Comparison of ENCODE assay signal across 8 mouse cellular contexts in the genomic region with DNA sequence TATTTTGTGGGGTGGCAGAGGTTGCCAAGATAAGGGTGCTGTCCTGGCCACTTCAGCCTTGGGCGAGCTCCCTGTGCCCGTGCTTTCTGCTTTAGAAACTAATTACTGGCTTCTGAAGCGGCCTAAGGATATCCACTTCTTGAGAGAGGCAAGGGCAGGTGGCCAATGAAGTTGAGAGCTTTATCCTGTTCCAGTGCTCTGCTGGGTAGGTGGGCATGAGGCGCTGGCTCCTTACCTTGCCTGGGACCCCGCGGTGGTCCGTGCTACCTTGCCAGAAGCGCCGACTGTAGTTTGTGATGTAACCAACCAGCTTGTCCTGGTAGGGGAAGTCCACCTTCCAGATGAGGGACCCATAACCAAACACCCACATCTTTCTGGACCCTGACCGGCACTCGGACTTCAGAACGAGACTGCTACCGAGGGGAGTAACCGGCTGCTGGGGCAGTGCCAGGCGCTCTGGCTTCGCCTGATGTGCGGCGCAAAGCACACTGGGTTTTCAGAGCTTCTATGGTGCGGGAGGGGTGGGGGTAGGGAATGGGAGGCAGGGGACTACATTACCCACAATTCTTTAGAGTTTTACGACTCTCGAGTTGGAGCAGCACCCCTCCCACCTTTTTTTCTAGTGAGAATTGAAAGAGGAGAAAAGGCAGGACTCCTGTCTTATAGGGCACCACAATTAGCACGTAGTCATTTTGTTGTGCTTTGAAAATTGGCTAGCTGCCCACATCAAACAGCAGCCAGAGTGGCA. TPM values are rescaled to one million over a fixed set of nuclear protein-coding genes. Genes with fewer than 3 reads are reported as not detected.
A peak's percentile ranks its signal among the peaks of the same experiment; 100 is the strongest.
DNase-seq lines count a peak whose midpoint lies in the region; ATAC-seq lines count a peak whose summit lies in the region.

TSS of gene Chac2 (minus strand) at position 474 of the 748 bp plus-strand sequence.

- peaks cover 4% of the 10 kb centered on the region; the same call in 1 of the 2 replicates for H3K4me1 ChIP-seq in forebrain, embryonic 14.5 days (ENCODE audit: control insufficient read depth, insufficient read depth, low read length)
- H3K4me1 ChIP-seq in neural tube, embryonic 15.5 days = peaks cover 10% of the 10 kb centered on the region

- DNase-seq in ES-CJ7 (ENCODE audit: low read depth, low spot score) = peak; percentile 92
- peak; percentile 78 for DNase-seq in cerebellum, adult 11 months
- DNase-seq in forebrain, embryonic 14.5 days (ENCODE audit: low spot score) = peak; percentile 97
- DNase-seq in heart, postnatal 14 days = peak; percentile 87 to 90
- peak; percentile 84 for DNase-seq in layer of hippocampus, adult 11-12 months (ENCODE audit: low spot score)
- DNase-seq in lung, adult 18-20 months = peak; percentile 84 to 88
- DNase-seq in testis, postnatal 14 days (ENCODE audit: low spot score) = peak; percentile 82

- intact Hi-C loops in heart, postnatal 14 days (cut with DNase I) = no loop called here

- H3K9me3 ChIP-seq in forebrain, embryonic 14.5 days (replicated peaks; ENCODE audit: control insufficient read depth, low read length) = no peaks in the 10 kb centered on the region
- H3K9me3 ChIP-seq in neural tube, embryonic 15.5 days (replicated peaks) = no peaks in the 10 kb centered on the region

- peak within 1 kb of the TSS; percentile 67 for H3K4me2 ChIP-seq in forebrain, embryonic 14.5 days (ENCODE audit: low read length)
- H3K4me2 ChIP-seq in neural tube, embryonic 15.5 days = peak within 1 kb of the TSS; percentile 61

- H3K27me3 ChIP-seq in forebrain, embryonic 14.5 days (replicated peaks; ENCODE audit: control insufficient read depth, insufficient read depth, low read length) = no peaks in the 10 kb centered on the region
- no peaks in the 10 kb centered on the region for H3K27me3 ChIP-seq in neural tube, embryonic 15.5 days (replicated peaks)

- ATAC-seq in forebrain, embryonic 14.5 days = peak; percentile 99
- ATAC-seq in neural tube, embryonic 15.5 days (ENCODE audit: low FRiP score) = peak; percentile 99

- H3K36me3 ChIP-seq in forebrain, embryonic 14.5 days (ENCODE audit: control insufficient read depth, insufficient read depth, low read length) = no peaks in the 10 kb centered on the region
- no peaks in the 10 kb centered on the region for H3K36me3 ChIP-seq in neural tube, embryonic 15.5 days

- H3K4me3 ChIP-seq in forebrain, embryonic 14.5 days (ENCODE audit: low read depth, low read length) = peak within 1 kb of the TSS; percentile 57
- H3K4me3 ChIP-seq in neural tube, embryonic 15.5 days (replicated peaks) = peak within 1 kb of the TSS; percentile 66

- 1% methylated on average over 22 of the region's 22 CpGs for WGBS in forebrain, embryonic 14.5 days
- under 1% methylated on average over 22 of the region's 22 CpGs for WGBS in neural tube, embryonic 15.5 days

- peak within 1 kb of the TSS; percentile 70 for H3K9ac ChIP-seq in forebrain, embryonic 14.5 days (ENCODE audit: low read length)
- peak within 1 kb of the TSS; percentile 72 for H3K9ac ChIP-seq in neural tube, embryonic 15.5 days (replicated peaks)

- H3K27ac ChIP-seq in forebrain, embryonic 14.5 days (ENCODE audit: low read depth, low read length) = peak within 1 kb of the TSS; percentile 55
- H3K27ac ChIP-seq in neural tube, embryonic 15.5 days (replicated peaks) = peak within 1 kb of the TSS; percentile 84

RNA-seq across cellular contexts. Expression of gene Chac2, which starts in this region (rescaled TPM):
- 24.4 and 28.7 TPM in 2 replicates for polyA plus RNA-seq in forebrain, embryonic 14.5 days (2014; fragmentation: Nextera tagmentation; extraction: Ambion mirVana)
- 10 to 100 TPM; 17.9 to 21.6 TPM for total RNA-seq in heart, postnatal 14 days (2021)
- 30.1 and 32.6 TPM in 2 replicates for polyA plus RNA-seq in neural tube, embryonic 15.5 days (2015; fragmentation: Nextera tagmentation; extraction: Ambion mirVana)

Comparison
In these comparisons a context has a peak if more than half of its experiments do, and no peak if none do; other contexts are left out.
1. Peak in every context shown above with its lines: DNase-seq, ATAC-seq, H3K4me3 ChIP-seq and H3K27ac ChIP-seq.